Comparison of ENCODE assay signal across 22 mouse cellular contexts in genomic region chr13:34257177-34257576, GRCm38 (mm10).
DNase-seq lines count a peak whose midpoint lies in the region; ATAC-seq and TF ChIP-seq lines count a peak whose summit lies in the region.
"Had no signal": no experiment of that assay in that cellular context is flagged by ENCODE, and none has a peak within 500 bp of the region (broad histone marks: within the 10 kb centered on the region; RNA-seq: fewer than 3 reads in every experiment).

No protein-coding gene starts in this region.

- no peaks in the 10 kb centered on the region for H3K36me3 ChIP-seq in kidney, adult 2 months (ENCODE audit: control insufficient read depth, insufficient read depth, low read length)
- H3K36me3 ChIP-seq in kidney, embryonic 15.5 days: no peaks in the 10 kb centered on the region
- peaks cover 97% of the 10 kb centered on the region for H3K36me3 ChIP-seq in megakaryocyte, embryonic 14.5 days (replicated peaks; ENCODE audit: low read length)
- H3K36me3 ChIP-seq: embryonic facial prominence, embryonic 10.5 days; embryonic facial prominence, embryonic 12.5 days; forebrain, embryonic 15.5 days had no signal

- no peak for TF ChIP-seq POLR2A in kidney, adult 2 months (IDR thresholded peaks at IDR 0.05; ENCODE audit: low read depth, low read length)
- no peak for TF ChIP-seq POLR2A in cortical plate, adult 2 months (IDR thresholded peaks at IDR 0.05; ENCODE audit: extremely low read depth, insufficient read depth, low read length)

- H3K4me3 ChIP-seq in kidney, adult 2 months (ENCODE audit: insufficient read depth, low read depth, low read length): no peak overlapping the region
- H3K4me3 ChIP-seq in kidney, embryonic 15.5 days (replicated peaks): no peak overlapping the region
- H3K4me3 ChIP-seq in left cerebral cortex, adult 2 months: no peak overlapping the region
- peak overlapping the region; percentile 69 for H3K4me3 ChIP-seq in megakaryocyte, embryonic 14.5 days (replicated peaks)
- no peak overlapping the region for H3K4me3 ChIP-seq in cortical plate, adult 2 months (ENCODE audit: insufficient read depth, low read length)
- H3K4me3 ChIP-seq: embryonic facial prominence, embryonic 10.5 days; embryonic facial prominence, embryonic 12.5 days; forebrain, embryonic 13.5 days; forebrain, embryonic 15.5 days had no signal

- H3K9me3 ChIP-seq in kidney, embryonic 15.5 days (replicated peaks): no peaks in the 10 kb centered on the region
- H3K9me3 ChIP-seq in megakaryocyte, embryonic 14.5 days: no peaks in the 10 kb centered on the region
- H3K9me3 ChIP-seq: embryonic facial prominence, embryonic 10.5 days; embryonic facial prominence, embryonic 12.5 days; forebrain, embryonic 13.5 days; forebrain, embryonic 15.5 days had no signal

- H3K27me3 ChIP-seq in kidney, adult 2 months (replicated peaks; ENCODE audit: control insufficient read depth, insufficient read depth, low read length): no peaks in the 10 kb centered on the region
- no peaks in the 10 kb centered on the region for H3K27me3 ChIP-seq in kidney, embryonic 15.5 days
- H3K27me3 ChIP-seq in megakaryocyte, embryonic 14.5 days (replicated peaks): no peaks in the 10 kb centered on the region
- H3K27me3 ChIP-seq: embryonic facial prominence, embryonic 12.5 days; forebrain, embryonic 13.5 days; forebrain, embryonic 15.5 days had no signal

- ATAC-seq in kidney, embryonic 15.5 days (replicated peaks; ENCODE audit: low FRiP score): no peak
- ATAC-seq in megakaryocyte, adult 5-6 weeks (ENCODE audit: poor library complexity, severe bottlenecking): no peak
- ATAC-seq: forebrain, embryonic 13.5 days; forebrain, embryonic 15.5 days; forebrain, postnatal 0 days had no signal

- no peak for DNase-seq in kidney, adult 2 months
- no peak for DNase-seq in left cerebral cortex, adult 2 months (ENCODE audit: extremely low spot score in 1 of 2, low spot score in 2 of 2)
- no peak for DNase-seq in left cerebral cortex, adult 18-20 months (ENCODE audit: low spot score in 2 of 2)
- DNase-seq in embryo, embryonic 9.5 days (ENCODE audit: extremely low spot score): no peak
- DNase-seq: adrenal gland, adult 2 months; adrenal gland, postnatal 10 days; adrenal gland, postnatal 25 days; cerebellum, adult 11-12 months; cerebellum, adult 2 months; cerebellum, adult 9-10 months; cerebellum, postnatal 10 days; cerebellum, postnatal 25 days; embryo, embryonic 11 days; forebrain, postnatal 0 days had no signal

- intact Hi-C loops in left cerebral cortex, adult 2 months (cut with DNase I): no loop called here

- H3K4me2 ChIP-seq in kidney, embryonic 15.5 days: no peak overlapping the region
- H3K4me2 ChIP-seq: embryonic facial prominence, embryonic 12.5 days; forebrain, embryonic 13.5 days; forebrain, embryonic 15.5 days had no signal

- 67% methylated on average over 7 of the region's 7 CpGs for WGBS in kidney, adult 2 months
- 75% methylated on average over 7 of the region's 7 CpGs for WGBS in kidney, embryonic 15.5 days

- no peak overlapping the region for H3K9ac ChIP-seq in kidney, embryonic 15.5 days
- H3K9ac ChIP-seq: embryonic facial prominence, embryonic 12.5 days; forebrain, embryonic 13.5 days; forebrain, embryonic 15.5 days; forebrain, postnatal 0 days had no signal

- peaks cover 22% of the 10 kb centered on the region; the same call in 1 of the 2 replicates for H3K4me1 ChIP-seq in kidney, adult 2 months (ENCODE audit: control insufficient read depth, insufficient read depth, low read length)
- H3K4me1 ChIP-seq in kidney, embryonic 15.5 days: peaks cover 7% of the 10 kb centered on the region
- peaks cover 97% of the 10 kb centered on the region for H3K4me1 ChIP-seq in megakaryocyte, embryonic 14.5 days
- H3K4me1 ChIP-seq in cortical plate, adult 2 months (ENCODE audit: control insufficient read depth, insufficient read depth, low read length): peaks cover 11% of the 10 kb centered on the region

- peak overlapping the region; percentile 71 for H3K27ac ChIP-seq in kidney, adult 2 months (ENCODE audit: insufficient read depth, low read depth, low read length)
- H3K27ac ChIP-seq in kidney, embryonic 15.5 days: no peak overlapping the region
- H3K27ac ChIP-seq in left cerebral cortex, adult 2 months: peak overlapping the region; percentile 71
- peak overlapping the region; percentile 5; the same call in 1 of the 2 replicates for H3K27ac ChIP-seq in cortical plate, adult 2 months (ENCODE audit: insufficient read depth, low read length)
- H3K27ac ChIP-seq: embryonic facial prominence, embryonic 10.5 days; embryonic facial prominence, embryonic 12.5 days; forebrain, embryonic 13.5 days; forebrain, embryonic 15.5 days had no signal

- no peak for TF ChIP-seq CTCF in kidney, adult 2 months (conservative IDR thresholded peaks at IDR 0.05; ENCODE audit: insufficient read depth, insufficient read length, low read depth, low read length)
- no peak for TF ChIP-seq CTCF in left cerebral cortex, adult 2 months (IDR thresholded peaks at IDR 0.05)
- TF ChIP-seq CTCF in cortical plate, adult 2 months (IDR thresholded peaks at IDR 0.05; ENCODE audit: extremely low read depth, insufficient read depth, low read length): no peak
